Mouse (Mus musculus) brown adipose tissue, adult 24 weeks (tissue): ENCODE results near the gene Gltp. TPM values are rescaled to one million over a fixed set of nuclear protein-coding genes. Genes with fewer than 3 reads are reported as not detected.

Experiments used
- H3K27ac ChIP-seq: fragments of 200-500 bp; replicated peaks from 2 replicates; pipeline ENCODE4 v1.5.1; 2012; ENCODE audit warnings: low read depth, mild to moderate bottlenecking, low read length
- H3K4me1 ChIP-seq: fragments of 200-500 bp; 2 replicates; pipeline ENCODE4 v1.6.1; 2012; ENCODE audit warnings: low read length, mixed read lengths; ENCODE audit not compliant: control insufficient read depth, insufficient read depth, insufficient read length
- H3K4me3 ChIP-seq: fragments of 200-500 bp; 2 replicates; pipeline ENCODE4 v1.5.1; 2012; ENCODE audit warnings: low read depth, mild to moderate bottlenecking, low read length, moderate library complexity; ENCODE audit not compliant: insufficient read depth
- polyA plus RNA-seq: library from polyadenylated mRNA; stranded (reverse); fragments of >200 nt; gene quantifications from 2 replicates; pipeline ENCODE4 v1.2.4, GENCODE M21; 2012; ENCODE audit not compliant: missing spikeins, insufficient read depth, insufficient read length

Gene Gltp
- polyA plus RNA-seq, 1 experiment, result 29.8 TPM

DNA sequence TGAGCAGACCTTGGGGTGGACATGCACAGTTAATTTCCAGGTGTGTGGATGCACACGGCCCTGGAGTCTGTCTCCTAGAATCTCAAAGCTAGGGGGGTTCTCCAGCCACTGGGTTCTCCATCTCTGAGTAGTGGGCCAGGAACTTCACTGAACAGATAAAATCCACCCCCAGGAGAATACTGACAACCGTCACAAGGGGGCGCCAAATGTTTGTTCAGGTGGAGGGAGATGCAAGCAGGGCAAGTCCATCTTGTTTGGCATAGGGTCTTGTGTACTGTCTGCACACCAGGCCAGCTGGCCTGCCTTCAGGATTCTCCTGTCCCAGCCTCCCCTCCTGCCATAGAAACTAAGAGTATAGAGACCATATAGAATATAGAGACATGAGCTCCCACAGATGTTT lies 65.2 kb downstream of the Gltp start:
- Histone ChIP-seq H3K27ac (no peak overlapping the region), H3K4me3 (no peak overlapping the region), H3K4me1 (no peaks in the 10 kb centered on the region)

DNA sequence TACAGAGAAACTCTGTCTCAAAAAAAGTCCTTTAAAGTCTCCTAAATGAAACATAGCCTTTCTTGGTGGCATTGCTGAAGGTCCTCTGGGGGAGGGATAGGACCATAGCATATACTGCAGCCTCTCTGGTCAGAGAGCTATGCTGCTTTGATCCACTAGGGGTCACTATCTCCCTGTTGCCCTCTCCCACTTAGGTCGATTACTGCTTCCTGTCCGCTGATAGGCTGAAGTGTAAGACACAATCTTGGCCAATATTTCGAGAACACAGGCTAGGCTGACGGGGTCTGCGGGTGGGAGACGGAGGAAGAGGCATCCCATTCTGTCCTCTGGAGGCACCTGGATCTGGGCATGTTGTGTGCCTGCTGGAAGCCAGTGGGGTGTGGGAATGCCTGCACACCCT lies 70.5 kb downstream of the Gltp start:
- no peak overlapping the region for H3K4me3 ChIP-seq
- H3K27ac ChIP-seq, result no peak overlapping the region
- no peaks in the 10 kb centered on the region for H3K4me1 ChIP-seq

Other genes starting within 250 kb of the Gltp start
- 32.1 and 36.7 TPM in 2 replicates for gene Mmab, start 246.9 kb downstream of the Gltp start, polyA plus RNA-seq
- gene Mvk, start 246.7 kb downstream of the Gltp start, polyA plus RNA-seq, result 23.0 and 23.4 TPM in 2 replicates
- 1.8 and 2.7 TPM in 2 replicates for gene Fam222a, start 123.0 kb downstream of the Gltp start, polyA plus RNA-seq
- gene Trpv4, start 32.6 kb downstream of the Gltp start, polyA plus RNA-seq, result 0.83 and 1.2 TPM in 2 replicates
- gene Tchp, start 16.8 kb upstream of the Gltp start, polyA plus RNA-seq, result 1.5 and 4.4 TPM in 2 replicates
- gene Ankrd13a, start 83.7 kb upstream of the Gltp start, polyA plus RNA-seq, result 37.1 and 53.8 TPM in 2 replicates
- 15.1 and 17.6 TPM in 2 replicates for gene Git2, start 84.5 kb upstream of the Gltp start, polyA plus RNA-seq
- 2.1 and 5.5 TPM in 2 replicates for gene 1500011B03Rik, start 132.5 kb upstream of the Gltp start, polyA plus RNA-seq
- gene 4930519G04Rik, start 162.7 kb upstream of the Gltp start, polyA plus RNA-seq, result not detected in 2 replicates
- not detected in 2 replicates for gene Gm9936, start 167.7 kb upstream of the Gltp start, polyA plus RNA-seq
- gene Oasl2, start 206.0 kb upstream of the Gltp start, polyA plus RNA-seq, result 3.3 and 5.9 TPM in 2 replicates
- gene Oasl1, start 232.3 kb upstream of the Gltp start, polyA plus RNA-seq, result 1.2 TPM in 1 of 2 replicates, not detected in the other